Mouse (Mus musculus) heart, postnatal 0 days (tissue): Measurements from ENCODE around the gene Ninl.

ENCODE experiments used
- CTCF ChIP-seq: IDR thresholded peaks from 2 replicates; pipeline ENCODE4 v1.5.1; 2016; ENCODE audit warnings: antibody characterized with exemption, control low read depth, low read depth
- EP300 ChIP-seq: IDR thresholded peaks from 2 replicates; pipeline ENCODE4 v1.6.1; 2016; ENCODE audit warnings: antibody characterized with exemption, low read depth

- TF ChIP-seq CTCF (no peak), EP300 (no peak)
These were observed 71.7 kb downstream of the Ninl start for GRCm38 (mm10) chr2:150967491-150967890.
